Mouse (Mus musculus): ENCODE measurements around the gene Olfr318.

GRCm38 (mm10) chr11:58738792-58739262 is 15.0 kb upstream of the Olfr318 start, which contains the start of gene Olfr317:
- no peak for TF ChIP-seq CTCF (conservative IDR thresholded peaks at IDR 0.05; ENCODE audit: insufficient read depth, insufficient read length, low read depth, low read length)
- no peak for TF ChIP-seq POLR2A (IDR thresholded peaks at IDR 0.05; ENCODE audit: low read depth, low read length)
